Mouse (Mus musculus): ENCODE measurements around the gene Wsb1. TPM values are rescaled to one million over a fixed set of nuclear protein-coding genes. Genes with fewer than 3 reads are reported as not detected.

Wsb1 gene
- polyA plus RNA-seq, 1 experiment from 2014 or later = 119 TPM

DNA sequence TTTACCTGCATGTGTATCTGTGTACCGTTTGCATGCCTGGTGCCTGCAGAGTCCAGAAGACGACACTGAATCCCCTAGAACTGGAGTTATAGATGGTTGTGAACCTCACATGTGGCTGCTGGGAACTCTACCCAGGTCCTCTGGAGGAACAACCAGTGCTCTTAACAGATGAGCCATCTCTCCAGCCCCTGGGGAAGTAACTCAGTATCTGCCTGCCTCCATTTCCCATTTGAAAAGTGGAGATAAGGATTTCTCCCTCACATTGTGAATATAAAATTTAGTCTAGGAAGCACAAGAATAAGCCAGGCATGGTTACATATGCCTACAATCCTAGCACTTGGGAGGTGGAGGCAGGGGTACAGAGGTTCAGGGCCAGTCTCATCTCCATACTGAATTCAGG is 64.2 kb downstream of the Wsb1 start:
- peaks cover 36% of the 10 kb centered on the region for H3K4me1 ChIP-seq (replicated peaks)
- no peak overlapping the region for H3K4me2 ChIP-seq
- no peak for ATAC-seq (replicated peaks; ENCODE audit: insufficient number of reproducible peaks, insufficient read depth, low FRiP score, low read depth)
- H3K27ac ChIP-seq = peak overlapping the region; percentile 87
- 91% methylated on average over 2 of the region's 2 CpGs for WGBS
- H3K9ac ChIP-seq = no peak overlapping the region
- H3K36me3 ChIP-seq = no peaks in the 10 kb centered on the region
- H3K9me3 ChIP-seq (replicated peaks) = no peaks in the 10 kb centered on the region
- no peaks in the 10 kb centered on the region for H3K27me3 ChIP-seq
- H3K4me3 ChIP-seq = no peak overlapping the region

Other genes with a start within 250 kb of the Wsb1 start
- gene Ksr1, start 108.3 kb downstream of the Wsb1 start, polyA plus RNA-seq (2015; fragmentation: Nextera tagmentation; extraction: Ambion mirVana) = 3.2 and 4.1 TPM in 2 replicates
- gene Gm9964, start 42.2 kb upstream of the Wsb1 start, polyA plus RNA-seq (2015; fragmentation: Nextera tagmentation; extraction: Ambion mirVana) = not detected in 2 replicates
- 3.6 and 3.7 TPM in 2 replicates for gene Nf1, start 85.0 kb upstream of the Wsb1 start, polyA plus RNA-seq (2015; fragmentation: Nextera tagmentation; extraction: Ambion mirVana)
- gene Omg, start 249.4 kb upstream of the Wsb1 start, polyA plus RNA-seq (2015; fragmentation: Nextera tagmentation; extraction: Ambion mirVana) = 0.08 and 0.13 TPM in 2 replicates